Mouse (Mus musculus) kidney, embryonic 16.5 days (tissue): ENCODE results near the gene Aif1l. TPM values are rescaled to one million over a fixed set of nuclear protein-coding genes. Genes with fewer than 3 reads are reported as not detected.

Experiments used
- ATAC-seq: fragments of 200-750 bp; cut with Nextera tagmentation; 2 replicates; pipeline ENCODE4 v1.8.0; 2017; ENCODE audit warnings: moderate TSS enrichment; ENCODE audit not compliant: low FRiP score, low TSS enrichment
- H3K27ac ChIP-seq: fragments of 300-500 bp; sonication (generic); 2 replicates; pipeline ENCODE4 v1.5.1; 2014; ENCODE audit warnings: low read length
- H3K27me3 ChIP-seq: fragments of 300-500 bp; sonication (generic); 2 replicates; pipeline ENCODE4 v1.6.1; 2014; ENCODE audit warnings: low read length, control low read depth, mixed read lengths; ENCODE audit not compliant: insufficient read depth
- H3K36me3 ChIP-seq: fragments of 300-500 bp; sonication (generic); 2 replicates; pipeline ENCODE4 v1.6.1; 2014; ENCODE audit warnings: low read length, control low read depth, mixed read lengths; ENCODE audit not compliant: insufficient read depth
- H3K4me1 ChIP-seq: fragments of 300-500 bp; sonication (generic); 2 replicates; pipeline ENCODE4 v1.6.1; 2014; ENCODE audit warnings: low read length, control low read depth, mixed read lengths; ENCODE audit not compliant: insufficient read depth
- H3K4me2 ChIP-seq: fragments of 300-500 bp; sonication (generic); replicated peaks from 2 replicates; pipeline ENCODE4 v1.6.1; 2014; ENCODE audit warnings: low read depth, low read length
- H3K4me3 ChIP-seq: fragments of 300-500 bp; sonication (generic); 2 replicates; pipeline ENCODE4 v1.5.1; 2014; ENCODE audit warnings: mild to moderate bottlenecking, low read length
- H3K9ac ChIP-seq: fragments of 300-500 bp; sonication (generic); replicated peaks from 2 replicates; pipeline ENCODE4 v1.6.1; 2014; ENCODE audit warnings: low read length
- H3K9me3 ChIP-seq: fragments of 300-500 bp; sonication (generic); 2 replicates; pipeline ENCODE4 v1.6.1; 2016; ENCODE audit warnings: low read length, control low read depth
- WGBS: fragments of 180-500 bp; shearing (Covaris S2); extraction: QIAGEN DNeasy Blood & Tissue Kit; methylation state at CpG from one replicate; pipeline ENCODE4 v1.1.7; 2014; 5-methylcytosine and 5-hydroxymethylcytosine counted together
- polyA plus RNA-seq: library from polyadenylated mRNA; unstranded; fragments of >200 nt; fragmentation: Nextera tagmentation; extraction: Ambion mirVana; gene quantifications from 2 replicates; pipeline ENCODE4 v1.2.1, GENCODE M21; 2015

Gene Aif1l
- polyA plus RNA-seq, 1 experiment from 2014 or later, result 101 TPM

DNA sequence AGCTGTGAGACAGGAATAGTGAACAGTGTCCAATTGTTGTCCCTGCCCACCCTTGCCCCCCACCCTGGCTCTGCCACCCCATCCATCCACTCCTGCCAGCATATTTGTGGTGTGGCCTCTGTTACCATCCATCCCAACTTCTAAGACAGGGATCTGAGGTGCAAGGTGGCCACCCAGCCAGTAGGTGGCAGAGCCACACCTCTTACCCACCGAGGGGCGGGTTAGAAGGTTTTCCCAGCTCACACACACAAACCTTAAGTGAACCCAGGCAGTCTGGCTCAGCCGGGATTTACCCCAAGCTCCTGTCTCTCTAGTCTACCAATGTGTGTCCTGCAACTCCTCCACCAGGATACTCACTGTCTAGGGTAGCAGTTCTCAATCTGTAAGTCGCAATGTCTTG, 32.3 kb upstream of the Aif1l start:
- WGBS, result 24% methylated on average over 4 of the region's 4 CpGs
- H3K27ac ChIP-seq, result no peak overlapping the region
- no peaks in the 10 kb centered on the region for H3K9me3 ChIP-seq
- no peak overlapping the region for H3K4me2 ChIP-seq
- H3K9ac ChIP-seq, result no peak overlapping the region
- ATAC-seq, result no peak
- no peak overlapping the region for H3K4me3 ChIP-seq
- no peaks in the 10 kb centered on the region for H3K36me3 ChIP-seq
- no peaks in the 10 kb centered on the region for H3K27me3 ChIP-seq
- no peaks in the 10 kb centered on the region for H3K4me1 ChIP-seq

DNA sequence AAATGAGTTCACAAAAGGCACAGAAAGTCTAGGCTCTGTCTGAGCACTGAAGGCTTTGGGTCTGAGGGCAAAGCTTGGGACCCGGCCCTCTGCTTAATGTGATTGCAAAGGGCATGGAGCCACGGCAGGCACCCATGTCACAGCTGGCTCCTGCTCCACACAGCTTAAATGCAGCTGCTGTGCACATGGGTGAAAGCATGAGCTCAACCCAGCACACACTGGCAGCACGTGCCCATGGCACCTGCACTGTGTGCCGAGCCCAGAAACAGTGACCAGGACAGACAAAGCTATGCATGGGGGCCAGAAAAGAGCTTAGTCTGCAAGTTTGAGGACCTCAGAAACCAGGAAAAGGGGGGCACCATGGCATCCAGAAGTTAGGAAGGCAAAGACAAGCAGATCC, 26.3 kb upstream of the Aif1l start:
- Histone ChIP-seq H3K4me2 (no peak overlapping the region), H3K4me1 (no peaks in the 10 kb centered on the region), H3K27me3 (no peaks in the 10 kb centered on the region), H3K9me3 (no peaks in the 10 kb centered on the region), H3K4me3 (no peak overlapping the region), H3K36me3 (no peaks in the 10 kb centered on the region), H3K27ac (no peak overlapping the region), H3K9ac (no peak overlapping the region)
- ATAC-seq, result no peak
- WGBS, result 81% methylated on average over 4 of the region's 4 CpGs

DNA sequence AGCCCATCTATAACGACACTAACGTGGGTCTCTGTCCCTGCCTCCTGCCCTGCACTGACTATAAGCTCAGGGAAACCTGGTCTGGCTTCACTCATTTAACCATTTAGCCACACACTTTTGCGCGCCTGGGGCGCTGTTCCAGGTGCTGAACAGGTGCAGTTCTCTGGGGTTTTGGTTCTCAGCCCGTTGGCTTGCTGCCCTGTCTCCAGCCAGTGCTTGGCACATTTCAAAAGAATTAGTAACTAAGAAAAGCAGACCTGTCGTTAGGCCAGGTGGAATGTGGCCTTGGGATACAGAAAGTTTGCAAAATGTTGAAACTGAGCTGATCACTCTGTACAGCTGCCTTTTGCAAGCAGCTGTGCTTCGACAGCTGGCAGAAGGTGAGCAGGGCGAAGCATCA, 25.1 kb upstream of the Aif1l start:
- Histone ChIP-seq H3K27ac (no peak overlapping the region), H3K4me3 (no peak overlapping the region), H3K4me2 (no peak overlapping the region), H3K4me1 (no peaks in the 10 kb centered on the region), H3K27me3 (no peaks in the 10 kb centered on the region), H3K9ac (no peak overlapping the region), H3K36me3 (no peaks in the 10 kb centered on the region), H3K9me3 (no peaks in the 10 kb centered on the region)
- WGBS, result 25% methylated on average over 9 of the region's 9 CpGs
- ATAC-seq, result no peak

- H3K4me3 ChIP-seq, result no peak overlapping the region
- no peaks in the 10 kb centered on the region for H3K27me3 ChIP-seq
- no peaks in the 10 kb centered on the region for H3K36me3 ChIP-seq
- ATAC-seq, result no peak
- no peak overlapping the region for H3K4me2 ChIP-seq
- H3K27ac ChIP-seq, result no peak overlapping the region
- H3K4me1 ChIP-seq, result no peaks in the 10 kb centered on the region
- no peak overlapping the region for H3K9ac ChIP-seq
- WGBS, result 54% methylated on average over 4 of the region's 4 CpGs
- no peaks in the 10 kb centered on the region for H3K9me3 ChIP-seq
Measured at GRCm38 (mm10) chr2:31925936-31926335, 24.0 kb upstream of the Aif1l start.

GRCm38 (mm10) chr2:31929664-31930063, 20.3 kb upstream of the Aif1l start:
- Histone ChIP-seq H3K27ac (no peak overlapping the region), H3K4me2 (no peak overlapping the region), H3K9me3 (no peaks in the 10 kb centered on the region), H3K4me1 (no peaks in the 10 kb centered on the region), H3K9ac (no peak overlapping the region), H3K4me3 (no peak overlapping the region), H3K36me3 (no peaks in the 10 kb centered on the region), H3K27me3 (no peaks in the 10 kb centered on the region)
- 76% methylated on average over 3 of the region's 3 CpGs for WGBS
- no peak for ATAC-seq

DNA sequence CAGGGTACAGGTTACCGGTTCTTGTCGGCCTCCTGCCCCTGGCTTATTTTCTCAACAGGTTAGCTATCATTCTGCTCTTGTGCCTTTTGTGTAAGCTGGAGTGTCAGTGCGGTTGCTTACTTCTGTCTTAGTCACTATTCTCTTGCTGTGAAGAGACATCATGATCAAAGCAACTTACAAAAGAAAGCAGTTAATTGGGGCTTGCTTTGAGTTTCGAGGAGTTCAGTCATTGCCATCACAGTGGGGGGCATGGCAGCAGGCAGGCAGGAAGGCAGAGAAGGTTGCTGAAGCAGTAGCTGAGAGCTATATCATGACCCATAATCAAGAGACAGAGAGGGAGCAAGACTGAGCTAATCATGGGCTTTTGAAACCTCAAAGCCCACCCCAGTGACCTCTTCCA, 15.4 kb upstream of the Aif1l start:
- Histone ChIP-seq H3K4me3 (no peak overlapping the region), H3K9me3 (no peaks in the 10 kb centered on the region), H3K27ac (no peak overlapping the region), H3K4me1 (no peaks in the 10 kb centered on the region), H3K4me2 (no peak overlapping the region), H3K36me3 (no peaks in the 10 kb centered on the region), H3K27me3 (no peaks in the 10 kb centered on the region), H3K9ac (no peak overlapping the region)
- ATAC-seq, result no peak
- WGBS, result 34% methylated on average over 4 of the region's 4 CpGs

GRCm38 (mm10) chr2:31935054-31935453, 14.9 kb upstream of the Aif1l start:
- WGBS, result 22% methylated on average over 4 of the region's 4 CpGs
- H3K9ac ChIP-seq, result no peak overlapping the region
- no peak overlapping the region for H3K27ac ChIP-seq
- H3K27me3 ChIP-seq, result no peaks in the 10 kb centered on the region
- no peak overlapping the region for H3K4me3 ChIP-seq
- no peak overlapping the region for H3K4me2 ChIP-seq
- H3K4me1 ChIP-seq, result no peaks in the 10 kb centered on the region
- H3K36me3 ChIP-seq, result no peaks in the 10 kb centered on the region
- no peak for ATAC-seq
- H3K9me3 ChIP-seq, result no peaks in the 10 kb centered on the region

DNA sequence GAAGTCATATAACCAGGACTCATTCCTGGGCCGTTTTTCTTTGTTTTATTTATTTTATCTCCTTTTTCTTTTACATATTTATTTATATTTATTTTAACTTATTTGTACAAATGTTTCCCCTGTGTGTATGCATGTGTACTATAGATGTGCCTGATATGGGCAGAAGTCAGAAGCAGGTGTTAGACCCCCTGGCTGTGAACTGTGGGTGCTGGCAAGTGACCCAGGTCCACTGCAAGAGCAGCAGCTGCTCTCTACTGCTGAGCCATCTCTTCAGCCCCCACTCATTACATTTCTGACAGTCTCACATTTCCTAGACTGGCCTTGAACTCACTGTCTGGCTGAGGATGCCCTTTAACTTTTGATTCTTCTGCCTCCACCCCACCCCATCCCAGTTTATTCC, 11.6 kb upstream of the Aif1l start:
- no peaks in the 10 kb centered on the region for H3K27me3 ChIP-seq
- H3K9me3 ChIP-seq, result no peaks in the 10 kb centered on the region
- WGBS, result 72% methylated on average over 1 of the region's 1 CpGs
- H3K27ac ChIP-seq, result no peak overlapping the region
- no peaks in the 10 kb centered on the region for H3K36me3 ChIP-seq
- H3K9ac ChIP-seq, result no peak overlapping the region
- no peaks in the 10 kb centered on the region for H3K4me1 ChIP-seq
- no peak overlapping the region for H3K4me3 ChIP-seq
- no peak overlapping the region for H3K4me2 ChIP-seq
- ATAC-seq, result no peak

- Histone ChIP-seq H3K27ac (no peak overlapping the region), H3K4me1 (no peaks in the 10 kb centered on the region), H3K4me3 (no peak overlapping the region), H3K36me3 (no peaks in the 10 kb centered on the region), H3K9me3 (no peaks in the 10 kb centered on the region), H3K9ac (no peak overlapping the region), H3K27me3 (no peaks in the 10 kb centered on the region), H3K4me2 (no peak overlapping the region)
- 78% methylated on average over 4 of the region's 4 CpGs for WGBS
- no peak for ATAC-seq
Measured at GRCm38 (mm10) chr2:31943011-31943410, 6.9 kb upstream of the Aif1l start.

GRCm38 (mm10) chr2:31945580-31945979, 4.4 kb upstream of the Aif1l start:
- no peak for ATAC-seq
- Histone ChIP-seq H3K4me3 (no peak overlapping the region), H3K27ac (no peak overlapping the region), H3K9ac (no peak overlapping the region), H3K4me1 (no peaks in the 10 kb centered on the region), H3K9me3 (no peaks in the 10 kb centered on the region), H3K4me2 (no peak overlapping the region), H3K36me3 (no peaks in the 10 kb centered on the region), H3K27me3 (no peaks in the 10 kb centered on the region)
- 80% methylated on average over 2 of the region's 2 CpGs for WGBS

DNA sequence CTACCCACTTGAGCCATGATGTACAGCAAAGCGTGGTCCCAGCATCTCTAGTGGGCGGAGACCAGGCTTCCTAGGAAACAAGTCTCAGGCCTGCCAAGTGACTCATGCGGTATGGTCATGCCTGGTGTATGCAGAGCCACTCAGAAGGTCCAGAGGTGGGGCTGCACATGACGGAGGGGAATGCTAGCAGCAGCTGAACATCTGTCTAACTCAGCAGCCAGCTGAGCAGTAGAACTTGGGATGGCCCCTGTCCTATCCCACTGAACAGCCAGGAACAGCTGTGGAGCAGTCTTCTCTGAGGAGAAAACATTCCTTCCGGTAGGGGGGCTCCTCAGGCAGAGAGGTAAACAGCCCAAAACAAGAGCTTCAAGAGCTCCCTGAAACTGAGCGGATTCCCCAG, 1.5 kb upstream of the Aif1l start:
- no peak for ATAC-seq
- no peaks in the 10 kb centered on the region for H3K27me3 ChIP-seq
- no peak overlapping the region for H3K4me3 ChIP-seq
- H3K27ac ChIP-seq, result no peak overlapping the region
- peaks cover 15% of the 10 kb centered on the region for H3K4me1 ChIP-seq
- no peaks in the 10 kb centered on the region for H3K9me3 ChIP-seq
- H3K9ac ChIP-seq, result no peak overlapping the region
- H3K4me2 ChIP-seq, result no peak overlapping the region
- no peaks in the 10 kb centered on the region for H3K36me3 ChIP-seq
- WGBS, result 72% methylated on average over 6 of the region's 6 CpGs
